Mouse (Mus musculus) kidney, adult 2 months (tissue): ENCODE measurements around the gene Sema4d. TPM values are rescaled to one million over a fixed set of nuclear protein-coding genes. Genes with fewer than 3 reads are reported as not detected.

ENCODE experiments used
- DNase-seq: peaks from one replicate; pipeline ENCODE4 v3.0.0; 2021
- H3K27ac ChIP-seq: fragments of 200-500 bp; 2 replicates; pipeline ENCODE4 v1.5.1; 2012; ENCODE audit warnings: low read depth, low read length, control low read depth, inconsistent platforms; ENCODE audit not compliant: insufficient read depth
- H3K27me3 ChIP-seq: fragments of 200-500 bp; replicated peaks from 2 replicates; pipeline ENCODE4 v1.6.1; 2012; ENCODE audit warnings: mild to moderate bottlenecking, moderate library complexity, low read length, inconsistent platforms; ENCODE audit not compliant: control insufficient read depth, insufficient read depth
- H3K36me3 ChIP-seq: fragments of 200-500 bp; 2 replicates; pipeline ENCODE4 v1.6.1; 2012; ENCODE audit warnings: mild to moderate bottlenecking, moderate library complexity, low read length, inconsistent platforms; ENCODE audit not compliant: control insufficient read depth, insufficient read depth
- H3K4me1 ChIP-seq: fragments of 200-500 bp; 2 replicates; pipeline ENCODE4 v1.6.1; 2011; ENCODE audit warnings: low read length; ENCODE audit not compliant: control insufficient read depth, insufficient read depth
- H3K4me3 ChIP-seq: fragments of 200-500 bp; 2 replicates; pipeline ENCODE4 v1.5.1; 2011; ENCODE audit warnings: mild to moderate bottlenecking, low read depth, low read length, control low read depth; ENCODE audit not compliant: insufficient read depth
- CTCF ChIP-seq: fragments of 200-500 bp; conservative IDR thresholded peaks from 2 replicates; pipeline ENCODE4 v1.5.1; 2011; ENCODE audit warnings: low read depth, mild to moderate bottlenecking, control low read depth, low read length, moderate library complexity, mixed read lengths; ENCODE audit not compliant: insufficient read depth, insufficient read length
- POLR2A ChIP-seq: fragments of 200-500 bp; IDR thresholded peaks from one replicate; pipeline ENCODE4 v1.6.1; 2011; ENCODE audit warnings: low read depth, low read length, control low read depth
- WGBS: fragments of 180-500 bp; shearing (Covaris S2); methylation state at CpG from one replicate; pipeline ENCODE4 v1.1.7; 2018; 5-methylcytosine and 5-hydroxymethylcytosine counted together
- polyA plus RNA-seq: library from polyadenylated mRNA; depleted of rRNA; stranded (reverse); fragments of >200 nt; gene quantifications from 2 replicates; pipeline ENCODE4 v1.2.3, GENCODE M21; 2012

Gene Sema4d
- polyA plus RNA-seq, 1 experiment, result 93.2 TPM

GRCm38 (mm10) chr13:51813621-51814615 is 20.4 kb upstream of the Sema4d start:
- 62% methylated on average over 10 of the region's 10 CpGs for WGBS
- Histone ChIP-seq H3K4me3 (no peak overlapping the region), H3K27ac (no peak overlapping the region), H3K4me1 (no peaks in the 10 kb centered on the region; the same call in 1 of the 2 replicates), H3K27me3 (no peaks in the 10 kb centered on the region), H3K36me3 (no peaks in the 10 kb centered on the region)
- peak; percentile 48 for DNase-seq
- TF ChIP-seq CTCF, result no peak
- TF ChIP-seq POLR2A, result no peak

GRCm38 (mm10) chr13:51808141-51808540 is 14.6 kb upstream of the Sema4d start:
- DNase-seq, result no peak
- Histone ChIP-seq H3K36me3 (no peaks in the 10 kb centered on the region), H3K4me3 (no peak overlapping the region), H3K4me1 (no peaks in the 10 kb centered on the region), H3K27ac (no peak overlapping the region), H3K27me3 (no peaks in the 10 kb centered on the region)
- WGBS, result 58% methylated on average over 12 of the region's 12 CpGs
- TF ChIP-seq POLR2A (no peak), CTCF (no peak)

- no peak for TF ChIP-seq CTCF
- Histone ChIP-seq H3K27ac (no peak overlapping the region), H3K36me3 (no peaks in the 10 kb centered on the region), H3K4me3 (no peak overlapping the region), H3K4me1 (no peaks in the 10 kb centered on the region), H3K27me3 (no peaks in the 10 kb centered on the region)
- WGBS, result 79% methylated on average over 15 of the region's 15 CpGs
- DNase-seq, result no peak
Observed at GRCm38 (mm10) chr13:51806220-51806619, 12.7 kb upstream of the Sema4d start.

- TF ChIP-seq CTCF (no peak), POLR2A (no peak)
- WGBS, result 86% methylated on average over 4 of the region's 4 CpGs
Observed at GRCm38 (mm10) chr13:51805634-51806033, 12.1 kb upstream of the Sema4d start.

GRCm38 (mm10) chr13:51800921-51801320 is 7.4 kb upstream of the Sema4d start:
- H3K27me3 ChIP-seq, result no peaks in the 10 kb centered on the region
- H3K4me3 ChIP-seq, result no peak overlapping the region
- TF ChIP-seq POLR2A, result no peak
- no peaks in the 10 kb centered on the region for H3K36me3 ChIP-seq
- H3K4me1 ChIP-seq, result no peaks in the 10 kb centered on the region
- no peak for DNase-seq
- 66% methylated on average over 9 of the region's 9 CpGs for WGBS
- no peak overlapping the region for H3K27ac ChIP-seq

More at GRCm38 (mm10) chr13:51805634-51806033, 12.1 kb upstream of the Sema4d start:
- H3K27me3 ChIP-seq, result no peaks in the 10 kb centered on the region
- H3K36me3 ChIP-seq, result no peaks in the 10 kb centered on the region
- no peak for DNase-seq
- no peaks in the 10 kb centered on the region for H3K4me1 ChIP-seq
- no peak overlapping the region for H3K4me3 ChIP-seq
- H3K27ac ChIP-seq, result no peak overlapping the region

GRCm38 (mm10) chr13:51799735-51800522 is 6.4 kb upstream of the Sema4d start:
- Histone ChIP-seq H3K27me3 (no peaks in the 10 kb centered on the region), H3K4me3 (no peak overlapping the region), H3K27ac (no peak overlapping the region), H3K36me3 (no peaks in the 10 kb centered on the region), H3K4me1 (no peaks in the 10 kb centered on the region)
- no peak for DNase-seq
- TF ChIP-seq POLR2A (no peak), CTCF (no peak)
- 87% methylated on average over 16 of the region's 16 CpGs for WGBS
